Mouse (Mus musculus) forelimb bud, embryonic 11.5 days (tissue): ENCODE results near the gene Vmn2r48.
"Not testable (repeated sequence)": the region's sequence is repeated elsewhere in the genome, so short reads cannot be mapped to it uniquely, and the experiment has no call there.

Experiments used
- DNase-seq: peaks from one replicate; pipeline ENCODE4 v3.0.0-alpha.2; 2012; ENCODE audit warnings: low read depth, low spot score

The Vmn2r48 gene

GRCm38 (mm10) chr7:9953485-9953884 lies at the start of gene Vmn2r48:
Gene Vmn2r48 (minus strand): TSS chr7:9953585.
- not testable (repeated sequence) for DNase-seq

GRCm38 (mm10) chr7:9992157-9992556 lies 38.8 kb upstream of the Vmn2r48 start, which contains the start of gene Vmn2r49:
Gene Vmn2r49 (minus strand): TSS chr7:9992257.
- not testable (repeated sequence) for DNase-seq
